Mouse (Mus musculus): ENCODE data around the gene Hbp1. TPM values are rescaled to one million over a fixed set of nuclear protein-coding genes. Genes with fewer than 3 reads are reported as not detected.
A peak's percentile ranks its signal among the peaks of the same experiment; 100 is the strongest.

Gene Hbp1
- polyA plus RNA-seq, 1 experiment from 2014 or later = 129 TPM

- Histone ChIP-seq H3K27me3 (ENCODE audit: control insufficient read depth, insufficient read depth, low read length) (no peaks in the 10 kb centered on the region), H3K4me2 (ENCODE audit: low read depth, low read length) (no peak overlapping the region), H3K4me1 (ENCODE audit: control insufficient read depth, insufficient read depth, low read length) (no peaks in the 10 kb centered on the region), H3K36me3 (replicated peaks; ENCODE audit: control insufficient read depth, insufficient read depth, low read depth, low read length) (no peaks in the 10 kb centered on the region), H3K9me3 (replicated peaks; ENCODE audit: control insufficient read depth, low read length) (no peaks in the 10 kb centered on the region), H3K4me3 (ENCODE audit: low read depth, low read length) (no peak overlapping the region), H3K27ac (replicated peaks; ENCODE audit: low read depth, low read length) (no peak overlapping the region), H3K9ac (replicated peaks; ENCODE audit: low read length) (no peak overlapping the region)
- ATAC-seq (replicated peaks; ENCODE audit: insufficient number of reproducible peaks, low FRiP score, low TSS enrichment, low read depth) = no peak
- WGBS = 40% methylated on average over 1 of the region's 1 CpGs
- no peak for DNase-seq (ENCODE audit: low spot score)
Measured at GRCm38 (mm10) chr12:31969111-31969510, 18.8 kb upstream of the Hbp1 start.

- no peaks in the 10 kb centered on the region for H3K9me3 ChIP-seq (replicated peaks; ENCODE audit: control insufficient read depth, low read length)
- peak; percentile 78 for DNase-seq (ENCODE audit: low spot score)
- no peaks in the 10 kb centered on the region for H3K36me3 ChIP-seq (replicated peaks; ENCODE audit: control insufficient read depth, insufficient read depth, low read depth, low read length)
- WGBS = 9% methylated on average over 2 of the region's 2 CpGs
- no peak overlapping the region for H3K4me2 ChIP-seq (ENCODE audit: low read depth, low read length)
- ATAC-seq (replicated peaks; ENCODE audit: insufficient number of reproducible peaks, low FRiP score, low TSS enrichment, low read depth) = no peak
- H3K9ac ChIP-seq (replicated peaks; ENCODE audit: low read length) = no peak overlapping the region
- no peaks in the 10 kb centered on the region for H3K27me3 ChIP-seq (ENCODE audit: control insufficient read depth, insufficient read depth, low read length)
- H3K27ac ChIP-seq (replicated peaks; ENCODE audit: low read depth, low read length) = no peak overlapping the region
- H3K4me3 ChIP-seq (ENCODE audit: low read depth, low read length) = no peak overlapping the region
- no peaks in the 10 kb centered on the region for H3K4me1 ChIP-seq (ENCODE audit: control insufficient read depth, insufficient read depth, low read length)
Measured at GRCm38 (mm10) chr12:31967536-31967935, 17.2 kb upstream of the Hbp1 start.

- Histone ChIP-seq H3K36me3 (replicated peaks; ENCODE audit: control insufficient read depth, insufficient read depth, low read depth, low read length) (no peaks in the 10 kb centered on the region), H3K27ac (replicated peaks; ENCODE audit: low read depth, low read length) (no peak overlapping the region), H3K9me3 (replicated peaks; ENCODE audit: control insufficient read depth, low read length) (no peaks in the 10 kb centered on the region), H3K27me3 (ENCODE audit: control insufficient read depth, insufficient read depth, low read length) (no peaks in the 10 kb centered on the region), H3K9ac (replicated peaks; ENCODE audit: low read length) (no peak overlapping the region), H3K4me2 (ENCODE audit: low read depth, low read length) (no peak overlapping the region), H3K4me3 (ENCODE audit: low read depth, low read length) (no peak overlapping the region), H3K4me1 (ENCODE audit: control insufficient read depth, insufficient read depth, low read length) (no peaks in the 10 kb centered on the region)
- DNase-seq (ENCODE audit: low spot score) (no peak), ATAC-seq (replicated peaks; ENCODE audit: insufficient number of reproducible peaks, low FRiP score, low TSS enrichment, low read depth) (no peak)
- 84% methylated on average over 4 of the region's 4 CpGs for WGBS
Measured at GRCm38 (mm10) chr12:31966405-31966804, 16.1 kb upstream of the Hbp1 start.

- DNase-seq (ENCODE audit: low spot score) = no peak
- H3K4me1 ChIP-seq (ENCODE audit: control insufficient read depth, insufficient read depth, low read length) = no peaks in the 10 kb centered on the region
- H3K27ac ChIP-seq (replicated peaks; ENCODE audit: low read depth, low read length) = no peak overlapping the region
- no peak overlapping the region for H3K4me2 ChIP-seq (ENCODE audit: low read depth, low read length)
- H3K9ac ChIP-seq (replicated peaks; ENCODE audit: low read length) = no peak overlapping the region
- no peaks in the 10 kb centered on the region for H3K9me3 ChIP-seq (replicated peaks; ENCODE audit: control insufficient read depth, low read length)
- H3K36me3 ChIP-seq (replicated peaks; ENCODE audit: control insufficient read depth, insufficient read depth, low read depth, low read length) = no peaks in the 10 kb centered on the region
- ATAC-seq (replicated peaks; ENCODE audit: insufficient number of reproducible peaks, low FRiP score, low TSS enrichment, low read depth) = no peak
- H3K27me3 ChIP-seq (ENCODE audit: control insufficient read depth, insufficient read depth, low read length) = no peaks in the 10 kb centered on the region
- 92% methylated on average over 12 of the region's 12 CpGs for WGBS
- H3K4me3 ChIP-seq (ENCODE audit: low read depth, low read length) = no peak overlapping the region
Measured at GRCm38 (mm10) chr12:31965517-31966212, 15.3 kb upstream of the Hbp1 start.

GRCm38 (mm10) chr12:31964074-31964473 lies 13.7 kb upstream of the Hbp1 start:
- H3K9me3 ChIP-seq (replicated peaks; ENCODE audit: control insufficient read depth, low read length) = no peaks in the 10 kb centered on the region
- 85% methylated on average over 6 of the region's 6 CpGs for WGBS

GRCm38 (mm10) chr12:31955843-31956242 lies 5.5 kb upstream of the Hbp1 start:
- Histone ChIP-seq H3K4me2 (ENCODE audit: low read depth, low read length) (no peak overlapping the region), H3K36me3 (replicated peaks; ENCODE audit: control insufficient read depth, insufficient read depth, low read depth, low read length) (no peaks in the 10 kb centered on the region), H3K4me3 (ENCODE audit: low read depth, low read length) (no peak overlapping the region), H3K9ac (replicated peaks; ENCODE audit: low read length) (no peak overlapping the region), H3K27me3 (ENCODE audit: control insufficient read depth, insufficient read depth, low read length) (no peaks in the 10 kb centered on the region), H3K9me3 (replicated peaks; ENCODE audit: control insufficient read depth, low read length) (no peaks in the 10 kb centered on the region), H3K27ac (replicated peaks; ENCODE audit: low read depth, low read length) (no peak overlapping the region), H3K4me1 (ENCODE audit: control insufficient read depth, insufficient read depth, low read length) (no peaks in the 10 kb centered on the region)
- no peak for ATAC-seq (replicated peaks; ENCODE audit: insufficient number of reproducible peaks, low FRiP score, low TSS enrichment, low read depth)
- no peak for DNase-seq (ENCODE audit: low spot score)
- WGBS = 81% methylated on average over 4 of the region's 4 CpGs

More at GRCm38 (mm10) chr12:31964074-31964473, 13.7 kb upstream of the Hbp1 start:
- Histone ChIP-seq H3K9ac (replicated peaks; ENCODE audit: low read length) (no peak overlapping the region), H3K4me2 (ENCODE audit: low read depth, low read length) (no peak overlapping the region), H3K36me3 (replicated peaks; ENCODE audit: control insufficient read depth, insufficient read depth, low read depth, low read length) (no peaks in the 10 kb centered on the region), H3K4me1 (ENCODE audit: control insufficient read depth, insufficient read depth, low read length) (no peaks in the 10 kb centered on the region), H3K4me3 (ENCODE audit: low read depth, low read length) (no peak overlapping the region), H3K27me3 (ENCODE audit: control insufficient read depth, insufficient read depth, low read length) (no peaks in the 10 kb centered on the region), H3K27ac (replicated peaks; ENCODE audit: low read depth, low read length) (no peak overlapping the region)
- DNase-seq (ENCODE audit: low spot score) (no peak), ATAC-seq (replicated peaks; ENCODE audit: insufficient number of reproducible peaks, low FRiP score, low TSS enrichment, low read depth) (no peak)

GRCm38 (mm10) chr12:31950659-31951031 lies 310 bp upstream of the Hbp1 start:
- Histone ChIP-seq H3K27ac (replicated peaks; ENCODE audit: low read depth, low read length) (no peak overlapping the region), H3K4me2 (ENCODE audit: low read depth, low read length) (peak overlapping the region; percentile 61), H3K4me3 (ENCODE audit: low read depth, low read length) (peak overlapping the region; percentile 35), H3K27me3 (ENCODE audit: control insufficient read depth, insufficient read depth, low read length) (no peaks in the 10 kb centered on the region), H3K9ac (replicated peaks; ENCODE audit: low read length) (peak overlapping the region; percentile 29; the same call in 1 of the 2 replicates), H3K9me3 (replicated peaks; ENCODE audit: control insufficient read depth, low read length) (no peaks in the 10 kb centered on the region), H3K36me3 (replicated peaks; ENCODE audit: control insufficient read depth, insufficient read depth, low read depth, low read length) (no peaks in the 10 kb centered on the region), H3K4me1 (ENCODE audit: control insufficient read depth, insufficient read depth, low read length) (no peaks in the 10 kb centered on the region)
- WGBS = 5% methylated on average over 9 of the region's 9 CpGs
- DNase-seq (ENCODE audit: low spot score) (no peak), ATAC-seq (replicated peaks; ENCODE audit: insufficient number of reproducible peaks, low FRiP score, low TSS enrichment, low read depth) (no peak)

- Histone ChIP-seq H3K4me2 (ENCODE audit: low read depth, low read length) (peak overlapping the region; percentile 44), H3K27ac (replicated peaks; ENCODE audit: low read depth, low read length) (peak overlapping the region; percentile 99), H3K9ac (replicated peaks; ENCODE audit: low read length) (peak overlapping the region; percentile 97), H3K9me3 (replicated peaks; ENCODE audit: control insufficient read depth, low read length) (no peaks in the 10 kb centered on the region), H3K4me1 (ENCODE audit: control insufficient read depth, insufficient read depth, low read length) (no peaks in the 10 kb centered on the region), H3K27me3 (ENCODE audit: control insufficient read depth, insufficient read depth, low read length) (no peaks in the 10 kb centered on the region), H3K36me3 (replicated peaks; ENCODE audit: control insufficient read depth, insufficient read depth, low read depth, low read length) (no peaks in the 10 kb centered on the region), H3K4me3 (ENCODE audit: low read depth, low read length) (peak overlapping the region; percentile 84)
- ATAC-seq (replicated peaks; ENCODE audit: insufficient number of reproducible peaks, low FRiP score, low TSS enrichment, low read depth) = peak; percentile 80
- 1% methylated on average over 49 of the region's 58 CpGs for WGBS
- peak; percentile 95 for DNase-seq (ENCODE audit: low spot score)
Measured at GRCm38 (mm10) chr12:31949193-31949741, 1.1 kb downstream of the Hbp1 start.

Measured in embryonic facial prominence, embryonic 11.5 days (tissue).